Mouse (Mus musculus) left cerebral cortex, adult 11 months (tissue): ENCODE data around the gene Eci1.
A peak's percentile ranks its signal among the peaks of the same experiment; 100 is the strongest.
"Not testable (repeated sequence)": the region's sequence is repeated elsewhere in the genome, so short reads cannot be mapped to it uniquely, and the experiment has no call there.

Source experiments
- DNase-seq: peaks from one replicate; pipeline ENCODE4 v3.0.0; 2022; ENCODE audit warnings: low spot score

Gene Eci1

GRCm38 (mm10) chr17:24426471-24427169 is at the start of gene Eci1:
Gene Eci1, plus strand, starts transcription at chr17:24426641.
- peak; percentile 88 for DNase-seq

- no peak for DNase-seq
These were observed 47.9 kb upstream of the Eci1 start for GRCm38 (mm10) chr17:24378496-24378895.

- DNase-seq, result no peak
These were observed 42.7 kb upstream of the Eci1 start for GRCm38 (mm10) chr17:24383789-24384188.

DNA sequence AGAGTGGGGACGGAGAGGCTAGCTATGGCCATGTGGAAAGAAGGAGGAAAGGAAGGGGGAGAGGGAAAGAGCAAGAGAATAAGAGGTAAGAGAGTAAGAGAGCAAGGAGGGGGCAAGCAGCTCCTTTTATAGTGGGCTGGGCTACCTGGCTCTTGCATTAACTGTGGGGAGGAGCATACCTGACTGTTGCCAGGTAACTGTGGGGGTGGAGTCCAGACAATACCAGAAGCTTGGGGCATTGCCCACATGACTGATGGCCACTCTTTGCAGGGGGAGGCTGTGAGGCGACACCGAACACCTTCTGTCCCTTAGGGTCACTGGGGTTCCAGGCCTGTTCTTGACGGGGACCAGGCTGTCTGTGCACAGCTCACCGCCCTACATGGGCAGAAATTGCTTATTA is 37.7 kb upstream of the Eci1 start:
- DNase-seq, result no peak

- DNase-seq, result no peak
These were observed 36.6 kb upstream of the Eci1 start for GRCm38 (mm10) chr17:24389865-24390264.

GRCm38 (mm10) chr17:24391149-24391548 is 35.3 kb upstream of the Eci1 start:
- no peak for DNase-seq

- no peak for DNase-seq
These were observed 32.9 kb upstream of the Eci1 start for GRCm38 (mm10) chr17:24393527-24393926.

GRCm38 (mm10) chr17:24394456-24394855 is 32.0 kb upstream of the Eci1 start:
- no peak for DNase-seq

DNA sequence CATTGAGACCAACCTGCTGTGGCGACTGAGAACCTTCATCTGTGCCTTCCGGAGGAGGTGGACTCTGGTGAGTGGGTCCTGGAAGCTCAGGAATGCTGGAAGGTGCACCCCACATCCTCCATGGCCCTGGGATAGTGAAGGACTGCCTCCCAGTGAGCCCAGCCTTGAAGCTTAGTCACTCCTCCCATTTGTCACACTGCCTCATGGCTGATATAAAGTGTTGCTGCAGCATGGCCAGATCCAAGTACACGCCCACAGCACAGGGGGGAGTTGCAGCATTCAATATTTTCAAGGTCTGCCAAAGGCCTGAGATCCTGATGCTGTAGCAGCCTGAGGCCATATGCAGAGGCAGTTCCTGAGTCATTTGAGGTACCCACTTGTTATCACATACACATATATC is 24.1 kb upstream of the Eci1 start:
- DNase-seq, result no peak

GRCm38 (mm10) chr17:24407116-24407803 is 19.2 kb upstream of the Eci1 start:
- no peak for DNase-seq

DNA sequence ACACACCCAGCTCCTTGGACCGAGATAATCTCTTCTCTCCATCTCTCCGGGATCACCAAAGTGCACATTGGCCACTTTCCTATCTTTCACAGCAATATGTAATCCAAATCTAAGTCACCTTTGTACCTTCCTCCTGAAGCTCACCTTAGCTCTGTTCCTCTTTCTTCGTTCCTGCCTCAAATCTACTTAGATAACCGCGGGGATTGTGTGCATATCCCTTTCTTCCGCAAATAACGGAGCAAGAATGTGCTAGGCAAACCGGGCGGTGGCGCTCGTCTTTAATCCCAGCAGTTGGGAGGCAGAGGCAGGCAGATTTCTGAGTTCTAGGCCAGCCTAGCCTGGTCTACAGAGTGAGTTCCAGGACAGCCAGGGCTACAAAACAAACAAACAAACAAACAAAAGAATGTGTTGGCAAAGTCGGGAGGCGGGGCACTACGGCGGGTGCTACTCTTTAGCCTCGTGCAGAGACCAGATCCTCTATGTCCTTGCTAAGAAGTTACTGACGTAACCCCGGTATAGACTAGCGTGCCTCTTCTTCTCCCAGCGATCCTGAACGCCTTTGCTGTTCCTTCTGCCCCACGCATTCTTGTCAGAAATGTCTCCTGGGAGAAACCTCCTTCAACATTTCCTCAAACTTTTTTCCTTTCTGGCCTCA is 12.8 kb upstream of the Eci1 start:
- DNase-seq, result no peak

DNA sequence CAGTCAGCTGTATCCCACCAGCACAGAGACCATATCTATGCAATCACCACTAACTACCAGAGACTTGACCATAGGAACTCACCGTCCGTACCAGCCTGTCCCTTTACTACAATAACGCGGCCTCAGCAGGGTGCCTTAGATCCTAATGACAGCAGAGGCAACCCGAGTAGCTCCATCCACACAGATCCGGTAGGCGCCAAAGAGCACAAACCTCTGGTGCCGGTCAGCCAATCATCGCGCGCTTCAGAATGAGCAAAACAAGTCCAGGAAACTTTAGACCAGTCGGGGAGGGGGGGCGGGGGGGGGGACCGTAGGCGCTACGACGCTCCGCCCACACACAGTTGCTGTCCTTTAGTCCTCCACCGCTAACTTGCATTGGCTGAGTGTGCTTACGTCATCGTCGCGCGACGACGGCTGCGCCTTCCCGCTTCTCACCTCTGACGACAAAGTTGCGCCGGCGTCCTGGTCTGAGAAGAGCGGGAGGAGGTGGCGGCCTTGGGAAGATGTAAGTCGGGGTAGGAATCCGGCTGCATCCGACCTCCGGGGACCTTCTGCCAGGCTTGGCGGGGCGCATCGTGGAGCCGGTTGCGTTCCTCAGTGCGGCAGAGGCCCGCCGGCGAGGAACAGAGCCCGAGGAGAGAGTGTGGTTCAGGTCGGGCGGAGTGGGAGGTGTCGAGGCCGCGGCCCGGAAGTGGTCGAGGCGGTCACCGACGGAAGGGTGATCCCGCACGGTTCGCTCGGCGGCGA is 12.0 kb upstream of the Eci1 start, which contains the start of gene Rnps1:
TSS of gene Rnps1 (plus strand) at position 336 of the 747 bp plus-strand sequence.
- DNase-seq, result peak; percentile 89

GRCm38 (mm10) chr17:24415011-24415410 is 11.4 kb upstream of the Eci1 start:
- no peak for DNase-seq

DNA sequence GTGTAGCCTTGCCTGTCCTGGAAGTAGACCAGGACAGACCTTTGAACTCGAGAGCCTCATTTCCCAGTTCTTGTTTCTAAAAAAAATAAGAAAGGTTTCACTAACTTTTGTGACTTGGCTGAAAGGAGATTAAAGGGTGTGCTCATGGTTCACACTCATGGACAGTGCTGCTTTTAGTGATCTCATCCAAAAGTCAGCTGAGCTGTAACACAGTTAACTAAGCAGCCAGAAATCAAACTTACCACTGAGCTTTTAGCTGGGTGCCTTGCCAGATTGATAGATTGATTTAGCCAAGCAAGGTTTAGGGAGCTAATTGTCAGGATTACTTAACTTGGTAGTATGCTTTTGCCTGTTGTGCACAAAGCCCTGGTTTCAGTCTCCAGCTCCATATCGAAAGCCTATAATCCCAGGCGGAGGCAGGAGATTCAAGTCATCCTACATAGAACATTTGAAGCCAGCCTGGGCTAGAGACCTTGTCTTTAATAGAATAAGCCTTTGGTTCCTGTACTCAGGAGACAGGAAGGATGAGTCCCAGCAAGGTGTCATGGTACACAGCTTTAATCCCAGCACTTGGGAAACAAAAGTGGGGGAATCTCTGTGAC is 10.3 kb upstream of the Eci1 start:
- no peak for DNase-seq

- no peak for DNase-seq
These were observed 3.3 kb upstream of the Eci1 start for GRCm38 (mm10) chr17:24423114-24423513.

- DNase-seq, result no peak
These were observed 2.0 kb upstream of the Eci1 start for GRCm38 (mm10) chr17:24424489-24424888.

DNA sequence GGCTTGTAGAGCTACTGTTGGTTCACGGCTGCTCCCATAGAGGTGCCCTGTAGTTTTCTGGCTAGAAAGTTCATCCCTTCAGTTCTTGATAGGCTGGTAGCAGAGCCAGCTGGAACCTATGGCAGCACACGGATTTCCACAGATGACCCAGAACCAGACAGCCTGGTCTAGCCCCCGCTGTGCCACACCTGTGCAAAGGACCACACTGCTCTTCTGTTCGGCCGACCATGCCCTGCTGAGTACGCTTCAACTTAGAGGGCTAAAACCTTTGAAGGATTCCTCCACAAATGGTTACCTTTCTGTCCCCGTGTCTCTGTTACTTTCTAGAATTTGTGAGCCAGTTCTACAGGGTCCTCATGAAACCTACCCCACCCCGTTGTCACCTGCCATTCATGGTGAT is 1.1 kb upstream of the Eci1 start:
- not testable (repeated sequence) for DNase-seq

DNA sequence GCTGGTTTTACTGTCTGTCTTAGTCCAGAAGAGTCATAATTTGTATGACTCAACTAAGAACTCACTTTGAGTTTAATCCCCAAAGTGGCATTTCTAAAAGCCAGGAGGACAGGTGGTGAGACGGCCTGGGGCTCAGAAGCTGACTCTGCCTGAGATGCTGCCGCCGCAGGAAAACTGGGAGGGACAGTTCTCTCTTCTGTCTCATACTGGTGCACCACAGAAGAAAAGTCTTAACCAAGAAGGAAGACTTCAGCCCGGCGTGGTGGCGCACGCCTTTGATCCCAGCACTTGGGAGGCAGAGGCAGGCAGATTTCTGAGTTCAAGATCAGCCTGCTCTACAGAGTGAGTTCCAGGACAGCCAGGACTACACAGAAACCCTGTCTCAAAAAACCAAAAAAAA is 536 bp upstream of the Eci1 start:
- DNase-seq, result no peak

DNA sequence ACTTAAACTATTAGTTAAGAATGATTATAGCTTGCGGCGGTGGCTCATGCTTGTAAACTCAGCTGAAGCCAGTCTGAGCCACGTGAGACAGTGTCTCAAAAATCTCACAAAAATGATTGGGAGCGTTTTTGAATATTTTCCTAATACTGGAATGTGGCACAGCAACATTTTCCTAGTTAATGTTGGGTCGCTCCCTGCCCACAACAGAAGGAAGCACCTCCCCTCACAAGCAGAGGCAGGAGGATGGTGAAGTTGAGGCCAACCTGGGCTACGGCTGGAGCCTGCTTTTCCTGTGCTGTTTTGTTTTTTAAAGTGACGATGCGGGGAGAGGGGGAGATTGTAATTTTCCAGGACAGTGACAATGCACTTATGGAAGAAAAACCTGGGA is 723 bp downstream of the Eci1 start:
- no peak for DNase-seq

DNA sequence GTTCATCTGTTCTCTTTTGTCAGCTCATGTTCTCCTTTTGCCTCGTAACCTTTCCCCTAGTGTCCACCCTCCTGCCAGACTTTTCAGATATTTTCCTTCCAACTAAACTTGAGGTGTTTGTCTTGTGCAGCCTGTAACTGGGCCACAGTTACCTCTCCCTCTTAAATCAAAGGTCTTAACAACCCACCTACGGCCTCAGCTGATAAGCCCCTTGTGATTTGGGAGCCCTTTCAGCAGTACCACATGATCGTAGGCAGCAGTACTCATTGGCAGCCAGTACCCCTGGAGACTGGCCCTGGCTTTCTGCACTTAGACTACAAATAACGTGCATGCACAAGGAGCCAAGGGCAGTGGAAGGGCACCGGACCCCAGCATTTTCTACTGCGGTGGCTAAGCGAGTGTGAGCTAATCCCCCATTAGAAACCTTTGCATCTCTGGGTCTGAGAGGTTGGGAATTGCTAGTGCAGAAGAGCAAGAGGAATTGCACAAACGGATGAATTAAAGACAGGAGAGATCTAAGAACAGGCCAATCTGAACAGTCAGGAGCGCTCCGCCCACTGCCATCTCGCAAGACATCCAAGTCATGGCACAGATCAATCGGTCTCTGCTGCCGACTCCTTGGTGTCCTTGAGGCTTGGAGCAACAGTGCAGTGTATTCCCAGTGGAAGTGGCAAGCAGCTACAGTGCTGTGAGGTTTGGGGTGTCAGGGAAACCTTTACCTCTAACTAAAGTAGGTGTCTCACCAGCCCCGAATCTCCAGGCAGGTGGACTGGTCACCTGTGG is 3.0 kb downstream of the Eci1 start:
- DNase-seq, result no peak

GRCm38 (mm10) chr17:24437016-24437415 is 10.6 kb downstream of the Eci1 start:
- DNase-seq, result no peak
